Mouse (Mus musculus): ENCODE data around the gene Unc5cl. TPM values are rescaled to one million over a fixed set of nuclear protein-coding genes. Genes with fewer than 3 reads are reported as not detected.
A peak's percentile ranks its signal among the peaks of the same experiment; 100 is the strongest.

Gene Unc5cl
- polyA plus RNA-seq, 1 experiment, result 0.58 TPM

GRCm38 (mm10) chr17:48538328-48538727, 83.6 kb downstream of the Unc5cl start:
- WGBS, result 81% methylated on average over 5 of the region's 5 CpGs
- Histone ChIP-seq H3K4me3 (ENCODE audit: insufficient read depth, low read depth, low read length) (no peak overlapping the region), H3K4me1 (ENCODE audit: control insufficient read depth, insufficient read depth, low read length) (0 out of 2 replicates have a peak, but pooled peaks cover 1% of the 10 kb centered on the region), H3K36me3 (ENCODE audit: control insufficient read depth, insufficient read depth, low read length) (no peaks in the 10 kb centered on the region), H3K27me3 (replicated peaks; ENCODE audit: control insufficient read depth, insufficient read depth, low read length) (no peaks in the 10 kb centered on the region), H3K27ac (ENCODE audit: insufficient read depth, low read depth, low read length) (no peak overlapping the region)
- peak; percentile 51 for DNase-seq
- no peak for TF ChIP-seq POLR2A (IDR thresholded peaks at IDR 0.05; ENCODE audit: low read depth, low read length)
- TF ChIP-seq CTCF (conservative IDR thresholded peaks at IDR 0.05; ENCODE audit: insufficient read depth, insufficient read length, low read depth, low read length), result peak; percentile 44

- 87% methylated on average over 17 of the region's 17 CpGs for WGBS
- no peaks in the 10 kb centered on the region for H3K36me3 ChIP-seq (ENCODE audit: control insufficient read depth, insufficient read depth, low read length)
- DNase-seq, result no peak
- no peak overlapping the region for H3K4me3 ChIP-seq (ENCODE audit: insufficient read depth, low read depth, low read length)
- no peak overlapping the region for H3K27ac ChIP-seq (ENCODE audit: insufficient read depth, low read depth, low read length)
- H3K4me1 ChIP-seq (ENCODE audit: control insufficient read depth, insufficient read depth, low read length), result 0 out of 2 replicates have a peak, but pooled peaks cover 3% of the 10 kb centered on the region
- H3K27me3 ChIP-seq (replicated peaks; ENCODE audit: control insufficient read depth, insufficient read depth, low read length), result no peaks in the 10 kb centered on the region
- TF ChIP-seq POLR2A (IDR thresholded peaks at IDR 0.05; ENCODE audit: low read depth, low read length) (no peak), CTCF (conservative IDR thresholded peaks at IDR 0.05; ENCODE audit: insufficient read depth, insufficient read length, low read depth, low read length) (no peak)
Measured at GRCm38 (mm10) chr17:48539326-48539725, 84.6 kb downstream of the Unc5cl start.

GRCm38 (mm10) chr17:48542733-48543132, 88.0 kb downstream of the Unc5cl start:
- no peak overlapping the region for H3K4me3 ChIP-seq (ENCODE audit: insufficient read depth, low read depth, low read length)
- peaks cover 15% of the 10 kb centered on the region; the same call in 1 of the 2 replicates for H3K4me1 ChIP-seq (ENCODE audit: control insufficient read depth, insufficient read depth, low read length)
- TF ChIP-seq CTCF (conservative IDR thresholded peaks at IDR 0.05; ENCODE audit: insufficient read depth, insufficient read length, low read depth, low read length) (no peak), POLR2A (IDR thresholded peaks at IDR 0.05; ENCODE audit: low read depth, low read length) (no peak)
- no peaks in the 10 kb centered on the region for H3K36me3 ChIP-seq (ENCODE audit: control insufficient read depth, insufficient read depth, low read length)
- 50% methylated on average over 11 of the region's 11 CpGs for WGBS
- no peaks in the 10 kb centered on the region for H3K27me3 ChIP-seq (replicated peaks; ENCODE audit: control insufficient read depth, insufficient read depth, low read length)
- H3K27ac ChIP-seq (ENCODE audit: insufficient read depth, low read depth, low read length), result no peak overlapping the region
- DNase-seq, result no peak

- Histone ChIP-seq H3K27ac (ENCODE audit: insufficient read depth, low read depth, low read length) (no peak overlapping the region), H3K36me3 (ENCODE audit: control insufficient read depth, insufficient read depth, low read length) (no peaks in the 10 kb centered on the region), H3K27me3 (replicated peaks; ENCODE audit: control insufficient read depth, insufficient read depth, low read length) (no peaks in the 10 kb centered on the region), H3K4me3 (ENCODE audit: insufficient read depth, low read depth, low read length) (no peak overlapping the region), H3K4me1 (ENCODE audit: control insufficient read depth, insufficient read depth, low read length) (peaks cover 15% of the 10 kb centered on the region; the same call in 1 of the 2 replicates)
- WGBS, result 23% methylated on average over 15 of the region's 15 CpGs
- TF ChIP-seq POLR2A (IDR thresholded peaks at IDR 0.05; ENCODE audit: low read depth, low read length) (no peak), CTCF (conservative IDR thresholded peaks at IDR 0.05; ENCODE audit: insufficient read depth, insufficient read length, low read depth, low read length) (no peak)
- DNase-seq, result peak; percentile 67
Measured at GRCm38 (mm10) chr17:48543301-48543765, 88.6 kb downstream of the Unc5cl start.

- Histone ChIP-seq H3K4me1 (ENCODE audit: control insufficient read depth, insufficient read depth, low read length) (peaks cover 15% of the 10 kb centered on the region; the same call in 1 of the 2 replicates), H3K36me3 (ENCODE audit: control insufficient read depth, insufficient read depth, low read length) (no peaks in the 10 kb centered on the region), H3K27me3 (replicated peaks; ENCODE audit: control insufficient read depth, insufficient read depth, low read length) (no peaks in the 10 kb centered on the region), H3K27ac (ENCODE audit: insufficient read depth, low read depth, low read length) (peak overlapping the region; percentile 37), H3K4me3 (ENCODE audit: insufficient read depth, low read depth, low read length) (no peak overlapping the region)
- WGBS, result 11% methylated on average over 9 of the region's 9 CpGs
- no peak for TF ChIP-seq POLR2A (IDR thresholded peaks at IDR 0.05; ENCODE audit: low read depth, low read length)
- TF ChIP-seq CTCF (conservative IDR thresholded peaks at IDR 0.05; ENCODE audit: insufficient read depth, insufficient read length, low read depth, low read length), result no peak
- peak; percentile 84 for DNase-seq
Measured at GRCm38 (mm10) chr17:48544722-48545121, 90.0 kb downstream of the Unc5cl start.

GRCm38 (mm10) chr17:48545223-48545943, 90.7 kb downstream of the Unc5cl start:
- Histone ChIP-seq H3K27ac (ENCODE audit: insufficient read depth, low read depth, low read length) (peak overlapping the region; percentile 37), H3K36me3 (ENCODE audit: control insufficient read depth, insufficient read depth, low read length) (no peaks in the 10 kb centered on the region), H3K4me1 (ENCODE audit: control insufficient read depth, insufficient read depth, low read length) (peaks cover 15% of the 10 kb centered on the region; the same call in 1 of the 2 replicates), H3K4me3 (ENCODE audit: insufficient read depth, low read depth, low read length) (no peak overlapping the region), H3K27me3 (replicated peaks; ENCODE audit: control insufficient read depth, insufficient read depth, low read length) (no peaks in the 10 kb centered on the region)
- TF ChIP-seq CTCF (conservative IDR thresholded peaks at IDR 0.05; ENCODE audit: insufficient read depth, insufficient read length, low read depth, low read length) (no peak), POLR2A (IDR thresholded peaks at IDR 0.05; ENCODE audit: low read depth, low read length) (no peak)
- 60% methylated on average over 28 of the region's 28 CpGs for WGBS
- DNase-seq, result peak; percentile 78

- H3K4me1 ChIP-seq (ENCODE audit: control insufficient read depth, insufficient read depth, low read length), result peaks cover 15% of the 10 kb centered on the region; the same call in 1 of the 2 replicates
- no peaks in the 10 kb centered on the region for H3K27me3 ChIP-seq (replicated peaks; ENCODE audit: control insufficient read depth, insufficient read depth, low read length)
- DNase-seq, result no peak
- TF ChIP-seq CTCF (conservative IDR thresholded peaks at IDR 0.05; ENCODE audit: insufficient read depth, insufficient read length, low read depth, low read length) (no peak), POLR2A (IDR thresholded peaks at IDR 0.05; ENCODE audit: low read depth, low read length) (no peak)
- H3K27ac ChIP-seq (ENCODE audit: insufficient read depth, low read depth, low read length), result no peak overlapping the region
- WGBS, result 92% methylated on average over 11 of the region's 11 CpGs
- H3K36me3 ChIP-seq (ENCODE audit: control insufficient read depth, insufficient read depth, low read length), result no peaks in the 10 kb centered on the region
- no peak overlapping the region for H3K4me3 ChIP-seq (ENCODE audit: insufficient read depth, low read depth, low read length)
Measured at GRCm38 (mm10) chr17:48546036-48546435, 91.3 kb downstream of the Unc5cl start.

Data from kidney, adult 2 months (tissue).